Mouse (Mus musculus): ENCODE results near the gene Hnrnph1. TPM values are rescaled to one million over a fixed set of nuclear protein-coding genes. Genes with fewer than 3 reads are reported as not detected.
"Not testable (repeated sequence)": the region's sequence is repeated elsewhere in the genome, so short reads cannot be mapped to it uniquely, and the experiment has no call there.

Hnrnph1 gene
- polyA plus RNA-seq, 1 experiment from 2014 or later: 502 TPM

DNA sequence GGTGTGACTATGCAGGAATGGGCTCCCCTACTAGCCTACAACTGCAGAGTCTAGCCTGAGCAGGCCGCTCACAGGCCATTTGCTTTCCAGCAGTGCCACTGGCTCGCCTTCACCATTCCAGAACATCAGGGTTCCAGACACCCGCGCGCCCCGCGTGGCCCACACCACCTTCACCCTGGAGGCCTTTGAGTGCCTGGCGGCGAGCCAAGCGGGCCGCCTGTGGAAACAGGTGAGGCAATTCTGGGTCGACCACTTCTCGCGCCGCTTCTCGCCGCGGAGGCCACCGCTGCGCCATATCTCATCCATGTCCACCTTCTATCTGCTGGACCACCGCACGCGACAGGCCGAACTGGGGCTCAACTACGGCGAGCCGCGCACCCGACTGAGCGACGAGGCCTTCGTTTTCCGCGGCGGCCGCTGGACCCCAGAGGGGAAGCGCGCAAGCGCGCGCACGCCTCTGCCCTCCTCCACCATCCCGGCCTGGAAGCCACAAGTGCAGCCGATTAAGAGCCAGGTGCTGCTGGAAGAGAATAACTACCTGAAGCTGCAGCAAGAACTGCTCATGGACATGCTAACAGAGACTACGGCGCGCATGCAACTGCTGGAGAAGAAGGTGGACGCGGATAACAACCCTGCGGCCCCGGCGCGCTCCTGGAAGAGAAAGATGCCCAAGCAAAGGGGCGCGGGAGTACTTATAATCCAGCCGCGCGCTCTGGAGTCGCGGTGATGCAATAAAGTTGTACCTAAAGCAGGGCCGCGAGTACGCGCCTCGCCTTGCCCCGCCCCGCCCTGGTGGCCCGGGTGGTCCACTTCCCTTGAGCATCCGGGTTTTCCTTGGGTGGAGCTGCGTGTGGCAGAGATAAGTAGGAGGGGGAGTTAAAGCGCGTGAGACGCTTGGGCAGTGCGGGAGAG is 17.6 kb upstream of the Hnrnph1 start:
- Histone ChIP-seq H3K9me3 (no peaks in the 10 kb centered on the region), H3K36me3 (no peaks in the 10 kb centered on the region), H3K27me3 (ENCODE audit: insufficient read depth, poor library complexity, severe bottlenecking) (peaks cover 45% of the 10 kb centered on the region), H3K4me1 (replicated peaks) (peaks cover 10% of the 10 kb centered on the region), H3K27ac (peak overlapping the region; percentile 83), H3K4me3 (peak overlapping the region; percentile 65)
- WGBS: 2% methylated on average over 74 of the region's 74 CpGs
- peak; percentile 67 for DNase-seq (ENCODE audit: low spot score)

DNA sequence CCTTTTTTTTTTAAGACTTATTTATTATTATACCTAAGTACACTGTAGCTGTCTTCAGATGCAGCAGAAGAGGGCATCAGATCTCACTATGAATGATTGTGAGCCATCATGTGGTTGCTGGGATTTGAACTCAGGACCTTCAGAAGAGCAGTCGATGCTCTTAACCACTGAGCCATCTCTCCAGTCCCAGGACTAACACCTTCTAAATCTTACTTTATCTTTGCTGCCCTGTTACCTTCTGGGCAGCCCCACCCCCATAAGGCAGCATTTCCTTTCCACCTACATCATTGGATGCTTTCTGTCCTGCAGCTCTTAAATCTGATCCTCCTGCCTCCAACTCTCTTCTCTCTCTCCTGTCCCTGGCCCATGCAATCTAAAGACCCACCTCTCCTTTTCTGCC is 15.5 kb upstream of the Hnrnph1 start:
- not testable (repeated sequence) for H3K9me3 ChIP-seq; H3K4me3 ChIP-seq; H3K36me3 ChIP-seq; DNase-seq (ENCODE audit: low spot score); H3K27ac ChIP-seq
- 80% methylated on average over 1 of the region's 1 CpGs for WGBS
- H3K27me3 ChIP-seq (ENCODE audit: insufficient read depth, poor library complexity, severe bottlenecking): peaks cover 45% of the 10 kb centered on the region
- H3K4me1 ChIP-seq (replicated peaks): peaks cover 10% of the 10 kb centered on the region

DNA sequence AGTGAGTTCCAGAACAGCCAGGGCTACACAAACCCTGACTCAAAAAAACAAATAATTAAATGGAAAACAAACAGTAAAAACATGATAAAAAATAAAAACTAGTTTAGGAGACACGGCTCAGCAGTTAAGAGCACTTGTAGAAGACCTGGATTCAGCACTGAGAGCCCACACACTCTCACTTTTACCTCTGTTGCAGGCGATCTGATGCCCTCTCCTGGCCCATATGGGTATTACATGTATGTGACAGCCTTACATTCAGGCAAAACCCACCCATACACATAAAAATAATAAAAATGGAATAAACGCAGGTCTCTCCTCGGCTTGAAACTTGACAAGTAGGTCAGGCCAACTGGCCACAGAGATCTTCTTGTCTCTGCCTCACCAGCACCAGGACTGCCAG is 12.2 kb upstream of the Hnrnph1 start:
- H3K4me1 ChIP-seq (replicated peaks): peaks cover 4% of the 10 kb centered on the region
- H3K27me3 ChIP-seq (ENCODE audit: insufficient read depth, poor library complexity, severe bottlenecking): peaks cover 23% of the 10 kb centered on the region
- no peaks in the 10 kb centered on the region for H3K9me3 ChIP-seq
- no peak overlapping the region for H3K4me3 ChIP-seq
- no peaks in the 10 kb centered on the region for H3K36me3 ChIP-seq
- H3K27ac ChIP-seq: no peak overlapping the region
- DNase-seq (ENCODE audit: low spot score): peak; percentile 65
- WGBS: 16% methylated on average over 4 of the region's 4 CpGs

DNA sequence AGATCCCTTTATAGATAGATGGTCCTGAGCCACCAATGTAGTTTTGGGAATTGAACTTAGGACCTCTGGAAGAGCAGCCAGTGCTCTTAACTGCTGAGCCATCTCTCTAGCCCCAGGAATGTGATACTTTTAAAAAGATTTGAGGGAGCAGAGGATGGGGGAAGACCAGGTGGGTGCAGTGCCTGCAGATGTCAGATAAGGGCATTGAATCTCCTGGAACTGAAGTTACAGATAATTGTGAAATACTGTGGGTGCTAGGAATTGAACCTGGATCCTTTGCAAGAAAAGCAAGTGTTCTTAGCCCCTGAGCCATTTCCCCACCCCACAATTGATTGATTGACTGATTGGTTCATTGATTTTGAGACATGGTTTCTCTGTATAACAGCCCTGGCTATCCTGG is 11.5 kb upstream of the Hnrnph1 start:
- DNase-seq (ENCODE audit: low spot score): no peak
- no peaks in the 10 kb centered on the region for H3K36me3 ChIP-seq

DNA sequence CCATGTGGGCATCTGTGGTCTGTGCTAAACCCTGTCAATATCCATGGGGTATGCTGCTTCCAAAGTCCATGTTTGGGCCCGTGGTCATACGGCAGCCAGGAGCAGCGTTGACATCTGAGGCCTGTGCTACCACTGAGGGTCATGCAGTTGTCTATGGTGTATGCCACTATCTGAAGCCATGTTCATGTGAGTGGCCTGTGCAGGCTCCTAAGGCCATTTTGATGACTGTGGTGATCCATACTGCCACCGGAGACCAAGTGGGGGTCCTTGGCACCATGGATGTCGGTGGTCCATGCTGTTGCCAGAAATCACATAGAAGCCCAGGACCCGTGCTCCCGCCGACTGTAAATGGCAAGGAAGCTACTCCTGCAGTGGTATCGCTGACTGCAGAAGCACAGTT is 9.3 kb upstream of the Hnrnph1 start:
- DNase-seq (ENCODE audit: low spot score): no peak
- WGBS: 91% methylated on average over 9 of the region's 9 CpGs
- Histone ChIP-seq H3K27me3 (ENCODE audit: insufficient read depth, poor library complexity, severe bottlenecking) (peaks cover under 1% of the 10 kb centered on the region), H3K36me3 (no peaks in the 10 kb centered on the region), H3K4me3 (no peak overlapping the region), H3K27ac (no peak overlapping the region), H3K9me3 (no peaks in the 10 kb centered on the region), H3K4me1 (replicated peaks) (peaks cover 11% of the 10 kb centered on the region; the same call in 1 of the 2 replicates)

More for the DNA sequence above, 11.5 kb upstream of the Hnrnph1 start:
- H3K4me1 ChIP-seq (replicated peaks): 0 out of 2 replicates have a peak, but pooled peaks cover 3% of the 10 kb centered on the region
- no peak overlapping the region for H3K4me3 ChIP-seq
- peaks cover 21% of the 10 kb centered on the region for H3K27me3 ChIP-seq (ENCODE audit: insufficient read depth, poor library complexity, severe bottlenecking)
- H3K9me3 ChIP-seq: no peaks in the 10 kb centered on the region
- H3K27ac ChIP-seq: no peak overlapping the region

DNA sequence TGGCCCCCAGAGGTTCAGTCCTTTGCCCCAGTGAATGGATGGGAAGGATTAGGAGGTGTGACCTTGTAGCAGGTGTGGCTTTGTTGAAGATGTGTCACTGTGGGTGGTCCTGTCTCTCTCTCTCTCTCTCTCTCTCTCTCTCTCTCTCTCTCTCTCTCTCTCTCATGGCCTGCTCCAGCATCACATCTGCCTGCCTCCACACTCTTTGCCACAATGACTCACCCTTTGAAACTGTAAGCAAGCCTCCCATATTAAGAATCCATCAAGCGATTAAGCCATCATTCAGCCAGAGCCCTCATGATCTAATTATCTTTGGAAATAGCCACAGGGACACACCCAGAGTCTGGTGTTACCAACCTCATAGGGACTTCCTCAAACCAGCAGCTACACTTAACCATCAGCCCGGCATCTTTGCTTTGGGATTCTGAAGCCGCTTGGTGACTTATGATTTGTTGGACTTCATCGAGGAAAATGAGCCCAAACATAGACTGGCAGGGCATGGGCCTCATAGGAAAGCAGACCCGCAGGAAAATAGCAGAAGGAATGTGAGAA is 7.4 kb upstream of the Hnrnph1 start:
- Histone ChIP-seq H3K36me3 (no peaks in the 10 kb centered on the region), H3K4me3 (no peak overlapping the region), H3K9me3 (no peaks in the 10 kb centered on the region), H3K27ac (no peak overlapping the region), H3K27me3 (ENCODE audit: insufficient read depth, poor library complexity, severe bottlenecking) (peaks cover 2% of the 10 kb centered on the region), H3K4me1 (replicated peaks) (peaks cover 11% of the 10 kb centered on the region; the same call in 1 of the 2 replicates)
- DNase-seq (ENCODE audit: low spot score): no peak
- 93% methylated on average over 5 of the region's 5 CpGs for WGBS

DNA sequence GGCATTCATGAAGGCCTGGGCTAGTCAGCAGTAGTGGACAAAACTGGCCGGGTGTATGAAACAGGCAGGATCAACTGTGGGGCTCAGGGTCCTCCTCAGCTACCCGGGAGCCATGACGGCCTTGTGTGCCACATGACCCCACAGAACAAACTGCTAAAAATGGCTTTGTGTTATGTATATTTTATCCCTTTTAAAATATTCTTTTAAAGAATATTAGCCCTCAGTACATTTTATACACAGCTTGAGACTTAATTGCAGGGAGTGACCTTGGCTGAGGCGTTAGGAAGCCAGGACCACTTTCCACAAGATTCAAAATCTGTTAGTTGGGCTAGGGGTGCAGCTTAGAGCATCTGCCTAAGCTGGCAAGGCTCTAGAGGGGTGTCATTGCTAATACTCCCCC is 5.8 kb upstream of the Hnrnph1 start:
- Histone ChIP-seq H3K27me3 (ENCODE audit: insufficient read depth, poor library complexity, severe bottlenecking) (peaks cover 17% of the 10 kb centered on the region), H3K27ac (peak overlapping the region; percentile 88), H3K4me1 (replicated peaks) (peaks cover 15% of the 10 kb centered on the region), H3K9me3 (no peaks in the 10 kb centered on the region), H3K36me3 (no peaks in the 10 kb centered on the region), H3K4me3 (peak overlapping the region; percentile 53; the same call in 1 of the 2 replicates)
- 59% methylated on average over 4 of the region's 4 CpGs for WGBS
- DNase-seq (ENCODE audit: low spot score): peak; percentile 18

DNA sequence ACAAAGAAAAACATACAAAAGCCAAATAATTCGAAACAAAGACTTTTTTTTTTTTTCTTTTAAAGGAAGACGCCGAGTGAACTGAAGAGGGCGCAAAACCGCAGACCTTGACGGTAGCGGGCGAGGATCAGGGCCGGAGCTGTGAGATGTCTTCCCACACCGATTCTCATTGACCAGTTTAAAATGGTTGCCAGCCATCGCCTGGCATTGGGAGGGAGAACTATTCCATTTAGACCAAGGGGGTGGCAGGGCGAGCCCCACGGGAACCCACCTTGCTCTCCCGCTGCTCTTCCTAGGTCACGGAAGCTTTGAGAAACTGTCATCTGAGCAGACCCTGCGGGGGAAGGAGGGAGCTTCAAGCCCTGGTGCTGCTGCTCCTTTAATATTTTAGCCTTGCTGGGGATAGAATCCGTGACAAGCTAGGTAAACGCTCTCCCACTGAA is 5.4 kb upstream of the Hnrnph1 start:
- peaks cover 17% of the 10 kb centered on the region for H3K27me3 ChIP-seq (ENCODE audit: insufficient read depth, poor library complexity, severe bottlenecking)
- 2% methylated on average over 18 of the region's 18 CpGs for WGBS
- peak overlapping the region; percentile 53 for H3K4me3 ChIP-seq
- H3K4me1 ChIP-seq (replicated peaks): peaks cover 19% of the 10 kb centered on the region
- peak overlapping the region; percentile 88 for H3K27ac ChIP-seq
- peak; percentile 72 for DNase-seq (ENCODE audit: low spot score)
- no peaks in the 10 kb centered on the region for H3K9me3 ChIP-seq
- no peaks in the 10 kb centered on the region for H3K36me3 ChIP-seq

DNA sequence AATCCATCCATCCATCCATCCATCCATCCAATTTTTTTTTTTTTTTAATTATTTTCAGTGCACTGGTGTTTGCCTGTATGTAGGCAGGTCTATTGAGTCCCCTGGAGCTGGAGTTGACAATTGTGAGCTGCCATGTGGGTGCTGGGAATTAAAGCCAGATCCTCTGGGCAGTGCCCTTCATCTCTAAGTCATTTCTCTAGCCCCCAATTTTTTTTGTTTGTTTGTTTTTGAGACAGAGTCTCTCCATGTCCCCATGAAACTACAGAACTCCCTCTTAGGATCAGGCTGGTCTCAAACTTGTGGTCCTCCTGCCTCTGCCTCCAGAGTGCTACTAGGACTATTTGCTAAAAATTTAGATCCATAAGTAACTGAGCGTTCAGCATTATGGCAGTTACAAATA is 4.9 kb upstream of the Hnrnph1 start:
- no peak for DNase-seq (ENCODE audit: low spot score)
- Histone ChIP-seq H3K27ac (peak overlapping the region; percentile 88; the same call in 1 of the 2 replicates), H3K4me1 (replicated peaks) (peaks cover 24% of the 10 kb centered on the region), H3K27me3 (ENCODE audit: insufficient read depth, poor library complexity, severe bottlenecking) (peaks cover 17% of the 10 kb centered on the region), H3K36me3 (no peaks in the 10 kb centered on the region), H3K4me3 (peak overlapping the region; percentile 53), H3K9me3 (no peaks in the 10 kb centered on the region)
- 96% methylated on average over 1 of the region's 1 CpGs for WGBS

DNA sequence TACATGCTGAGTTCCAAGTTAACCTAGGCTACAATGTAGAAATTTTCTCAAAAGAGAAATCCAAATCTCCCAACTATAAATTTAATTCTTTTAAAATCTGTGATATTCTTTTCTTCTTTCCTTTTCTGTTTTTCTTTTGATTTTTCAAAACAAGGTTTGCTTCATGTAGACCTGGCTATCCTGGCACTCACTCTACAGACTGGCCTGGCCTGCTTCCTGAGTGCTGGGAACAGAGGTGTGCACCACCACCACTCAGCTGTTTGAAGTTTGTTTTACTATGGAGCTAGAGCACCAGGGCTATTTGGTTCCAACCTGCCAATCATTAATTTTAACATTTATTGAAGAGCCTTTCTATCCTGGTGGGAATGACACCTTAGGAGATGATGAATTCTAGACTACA is 3.7 kb upstream of the Hnrnph1 start:
- Histone ChIP-seq H3K27me3 (ENCODE audit: insufficient read depth, poor library complexity, severe bottlenecking) (peaks cover 17% of the 10 kb centered on the region), H3K4me3 (no peak overlapping the region), H3K36me3 (no peaks in the 10 kb centered on the region), H3K9me3 (no peaks in the 10 kb centered on the region), H3K4me1 (replicated peaks) (peaks cover 25% of the 10 kb centered on the region), H3K27ac (no peak overlapping the region)
- DNase-seq (ENCODE audit: low spot score): no peak

DNA sequence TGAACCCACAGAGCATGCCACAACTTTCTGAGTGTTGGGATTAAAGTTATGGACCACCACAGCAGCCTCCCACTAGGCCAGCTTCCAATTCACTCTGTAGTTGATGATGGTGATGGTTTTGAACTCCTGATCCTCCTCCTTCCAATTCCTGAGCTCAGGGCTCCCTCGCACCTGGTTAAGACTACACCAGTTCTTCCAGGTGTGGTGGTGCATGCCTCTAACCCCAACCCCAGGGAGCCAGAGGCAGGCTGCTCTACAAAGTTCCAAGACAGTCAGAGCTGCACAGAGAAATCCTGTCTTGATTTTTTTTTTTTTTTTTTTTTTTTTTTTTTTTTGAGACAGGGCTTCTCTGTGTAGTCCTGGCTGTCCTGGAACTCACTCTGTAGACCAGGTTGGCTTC is 3.2 kb upstream of the Hnrnph1 start:
- H3K27ac ChIP-seq: no peak overlapping the region
- no peaks in the 10 kb centered on the region for H3K9me3 ChIP-seq
- H3K4me1 ChIP-seq (replicated peaks): peaks cover 25% of the 10 kb centered on the region
- no peak for DNase-seq (ENCODE audit: low spot score)
- H3K36me3 ChIP-seq: peaks cover 3% of the 10 kb centered on the region
- WGBS: 94% methylated on average over 1 of the region's 1 CpGs
- peaks cover 17% of the 10 kb centered on the region for H3K27me3 ChIP-seq (ENCODE audit: insufficient read depth, poor library complexity, severe bottlenecking)
- H3K4me3 ChIP-seq: no peak overlapping the region

DNA sequence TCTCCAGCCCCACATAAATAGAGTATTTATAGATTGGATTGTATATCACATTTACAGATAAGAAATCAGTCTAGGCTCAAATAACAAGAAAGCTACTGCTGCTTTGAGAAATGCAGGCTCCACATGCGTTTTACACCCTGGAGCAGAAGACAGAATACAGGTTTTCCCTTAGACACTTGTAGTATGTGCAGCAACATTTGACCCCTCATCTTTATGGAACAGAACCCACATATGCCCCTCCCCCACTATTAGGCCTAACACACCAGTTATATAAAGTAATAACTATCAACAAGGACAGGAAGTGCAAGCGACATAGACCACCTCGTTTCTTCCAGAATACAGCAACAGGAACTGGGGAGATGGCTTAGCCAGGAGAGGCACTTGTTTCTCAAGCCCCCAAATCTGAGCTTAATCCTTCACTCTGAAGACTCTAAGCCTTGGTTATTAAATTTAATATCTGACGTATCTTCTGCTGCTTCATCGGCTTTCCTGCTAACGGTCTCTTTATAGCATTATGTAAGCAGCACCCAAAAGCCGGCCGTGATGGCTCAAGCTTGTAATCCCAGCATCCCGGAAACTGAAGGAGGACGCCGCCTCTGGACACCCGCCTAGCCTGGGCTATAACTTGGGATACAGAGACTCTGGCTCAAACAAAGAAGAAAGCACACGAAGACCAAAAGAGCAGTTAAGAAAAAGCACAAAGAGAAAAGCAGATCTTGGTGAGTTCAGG is 2.3 kb upstream of the Hnrnph1 start:
- peaks cover 17% of the 10 kb centered on the region for H3K27me3 ChIP-seq (ENCODE audit: insufficient read depth, poor library complexity, severe bottlenecking)
- H3K36me3 ChIP-seq: peaks cover 11% of the 10 kb centered on the region
- H3K27ac ChIP-seq: no peak overlapping the region
- 88% methylated on average over 13 of the region's 13 CpGs for WGBS
- H3K4me1 ChIP-seq (replicated peaks): peaks cover 28% of the 10 kb centered on the region
- no peak for DNase-seq (ENCODE audit: low spot score)
- no peaks in the 10 kb centered on the region for H3K9me3 ChIP-seq
- H3K4me3 ChIP-seq: no peak overlapping the region

DNA sequence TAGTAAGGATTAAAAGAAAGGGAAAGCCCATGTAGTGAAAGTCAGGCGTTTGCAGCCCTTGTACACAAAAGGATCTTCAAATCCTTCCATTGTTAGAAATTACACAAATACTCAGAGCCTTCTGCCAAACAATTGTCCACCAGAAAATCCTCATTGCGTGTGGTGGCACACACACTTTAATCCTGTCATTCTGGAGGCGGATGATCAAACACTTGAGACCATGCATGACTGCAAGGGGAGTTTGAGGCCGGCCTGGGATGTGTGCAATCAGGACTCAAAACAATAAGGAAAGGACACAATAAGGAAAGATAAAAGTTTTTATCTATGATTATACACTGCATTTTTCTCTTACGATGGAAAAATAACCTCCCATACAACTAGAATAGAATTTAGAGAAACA is 1.4 kb upstream of the Hnrnph1 start:
- Histone ChIP-seq H3K4me1 (replicated peaks) (peaks cover 38% of the 10 kb centered on the region), H3K9me3 (no peaks in the 10 kb centered on the region), H3K36me3 (peaks cover 21% of the 10 kb centered on the region), H3K4me3 (no peak overlapping the region), H3K27me3 (ENCODE audit: insufficient read depth, poor library complexity, severe bottlenecking) (peaks cover 17% of the 10 kb centered on the region), H3K27ac (no peak overlapping the region)
- 74% methylated on average over 5 of the region's 5 CpGs for WGBS
- DNase-seq (ENCODE audit: low spot score): no peak

Data from hindbrain, embryonic 10.5 days (tissue).